Mouse (Mus musculus) lung, postnatal 36 days (tissue): Measurements from ENCODE around the gene Tcp11l2.
A peak's percentile ranks its signal among the peaks of the same experiment; 100 is the strongest.

ENCODE experiments used
- DNase-seq: peaks from one replicate; pipeline ENCODE4 v3.0.0; 2022; ENCODE audit warnings: mixed read lengths

Gene Tcp11l2

GRCm38 (mm10) chr10:84576395-84577070 lies at the start of gene Tcp11l2:
TSS of gene Tcp11l2 (plus strand) at chr10:84576626.
- DNase-seq, result peak; percentile 98

- DNase-seq, result no peak
Measured at GRCm38 (mm10) chr10:84527070-84527469, 49.4 kb upstream of the Tcp11l2 start.

- DNase-seq, result no peak
Measured at GRCm38 (mm10) chr10:84527631-84528030, 48.8 kb upstream of the Tcp11l2 start.

- DNase-seq, result no peak
Measured at GRCm38 (mm10) chr10:84530388-84530787, 46.0 kb upstream of the Tcp11l2 start.

GRCm38 (mm10) chr10:84531576-84531975 lies 44.9 kb upstream of the Tcp11l2 start:
- DNase-seq, result no peak

- peak; percentile 86 for DNase-seq
Measured at GRCm38 (mm10) chr10:84532191-84532889, 44.1 kb upstream of the Tcp11l2 start.

- DNase-seq, result peak; percentile 48
Measured at GRCm38 (mm10) chr10:84532911-84533882, 43.2 kb upstream of the Tcp11l2 start.

- peak; percentile 80 for DNase-seq
Measured at GRCm38 (mm10) chr10:84533912-84534671, 42.3 kb upstream of the Tcp11l2 start, which contains the start of gene Ckap4. TSS of gene Ckap4 (minus strand) at chr10:84534062.

- no peak for DNase-seq
Measured at GRCm38 (mm10) chr10:84535458-84535857, 41.0 kb upstream of the Tcp11l2 start.

- no peak for DNase-seq
Measured at GRCm38 (mm10) chr10:84535859-84536258, 40.6 kb upstream of the Tcp11l2 start.

- DNase-seq, result no peak
Measured at GRCm38 (mm10) chr10:84539651-84540050, 36.8 kb upstream of the Tcp11l2 start.

- DNase-seq, result peak; percentile 49
Measured at GRCm38 (mm10) chr10:84542802-84543658, 33.4 kb upstream of the Tcp11l2 start.

GRCm38 (mm10) chr10:84544841-84545610 lies 31.4 kb upstream of the Tcp11l2 start:
- DNase-seq, result no peak

- DNase-seq, result no peak
Measured at GRCm38 (mm10) chr10:84549146-84549919, 27.1 kb upstream of the Tcp11l2 start.

- no peak for DNase-seq
Measured at GRCm38 (mm10) chr10:84549920-84550293, 26.5 kb upstream of the Tcp11l2 start.

- DNase-seq, result no peak
Measured at GRCm38 (mm10) chr10:84551846-84552245, 24.6 kb upstream of the Tcp11l2 start.

- DNase-seq, result no peak
Measured at GRCm38 (mm10) chr10:84552477-84552876, 23.9 kb upstream of the Tcp11l2 start.

- peak; percentile 30 for DNase-seq
Measured at GRCm38 (mm10) chr10:84554291-84555009, 22.0 kb upstream of the Tcp11l2 start.

GRCm38 (mm10) chr10:84556120-84556519 lies 20.3 kb upstream of the Tcp11l2 start:
- no peak for DNase-seq
